Mouse (Mus musculus) fibroblast of lung, adult 2 months (primary cell): Measurements from ENCODE around the gene Dpep1.
"Not testable (repeated sequence)": the region's sequence is repeated elsewhere in the genome, so short reads cannot be mapped to it uniquely, and the experiment has no call there.

Experiments used
- DNase-seq: peaks from one replicate; pipeline ENCODE4 v3.0.0-alpha.2; 2011; ENCODE audit warnings: low read depth

Gene Dpep1

DNA sequence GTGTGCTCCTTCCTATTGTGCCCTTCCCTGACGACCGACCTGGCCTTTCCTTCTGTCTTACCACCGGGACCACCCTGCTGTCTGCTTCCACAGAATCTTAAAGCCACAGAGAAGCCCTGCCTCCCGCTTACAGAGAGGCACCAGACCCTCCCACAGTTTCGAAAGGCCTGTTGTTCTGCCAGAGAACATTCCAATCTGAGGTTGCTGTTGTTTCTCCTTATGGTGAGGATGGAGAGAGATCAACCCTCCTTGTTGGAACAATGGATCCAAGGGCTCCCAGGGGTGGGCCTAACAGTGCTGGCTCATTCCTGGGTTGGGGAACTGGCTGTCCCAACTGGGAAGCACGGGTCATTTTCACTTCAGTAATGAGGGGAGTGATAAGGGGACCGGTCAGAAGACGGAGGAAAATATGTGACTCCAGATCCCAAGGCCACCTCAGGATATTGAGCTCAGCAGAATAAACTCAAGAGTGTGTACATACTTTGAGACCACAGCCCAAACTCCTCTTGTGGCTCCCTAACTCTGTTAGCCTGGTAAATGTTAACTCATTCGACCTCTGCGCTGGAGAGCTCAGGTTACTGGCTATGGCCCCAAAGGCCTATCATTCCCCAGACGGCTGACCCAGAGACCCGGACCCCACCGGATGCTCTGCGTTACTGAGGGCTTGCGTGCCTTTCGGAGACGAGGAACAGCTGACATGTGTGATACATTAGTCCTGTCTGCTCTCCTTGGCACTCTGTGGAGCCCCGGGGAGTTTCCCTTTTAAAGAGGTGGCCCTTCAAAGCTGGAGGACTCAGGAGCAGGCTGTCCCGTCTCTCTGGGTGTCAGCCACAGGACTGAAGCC is at the start of gene Dpep1:
Gene Dpep1 (plus strand): TSS at position 677 of the 844 bp plus-strand sequence.
- DNase-seq: no peak

DNA sequence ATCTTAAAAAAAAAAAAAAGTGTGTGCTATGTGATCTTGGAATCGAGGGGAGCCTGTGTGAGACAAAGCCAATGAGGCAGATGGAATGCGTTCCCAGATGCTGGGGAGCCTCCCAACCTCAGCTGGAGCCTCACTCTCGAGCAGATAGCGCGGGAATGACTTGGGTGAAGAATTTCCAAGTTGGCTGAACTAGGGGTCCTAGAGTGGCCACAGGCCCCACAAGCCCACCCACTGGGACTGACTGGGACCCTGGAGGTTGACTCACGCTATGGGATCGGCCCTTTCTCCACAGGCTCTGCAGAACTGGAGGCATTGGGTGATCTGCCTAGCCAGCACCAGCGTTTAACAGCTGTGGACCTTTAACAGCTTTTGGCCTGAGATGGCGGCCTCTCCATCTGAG is 49.8 kb upstream of the Dpep1 start:
- no peak for DNase-seq

DNA sequence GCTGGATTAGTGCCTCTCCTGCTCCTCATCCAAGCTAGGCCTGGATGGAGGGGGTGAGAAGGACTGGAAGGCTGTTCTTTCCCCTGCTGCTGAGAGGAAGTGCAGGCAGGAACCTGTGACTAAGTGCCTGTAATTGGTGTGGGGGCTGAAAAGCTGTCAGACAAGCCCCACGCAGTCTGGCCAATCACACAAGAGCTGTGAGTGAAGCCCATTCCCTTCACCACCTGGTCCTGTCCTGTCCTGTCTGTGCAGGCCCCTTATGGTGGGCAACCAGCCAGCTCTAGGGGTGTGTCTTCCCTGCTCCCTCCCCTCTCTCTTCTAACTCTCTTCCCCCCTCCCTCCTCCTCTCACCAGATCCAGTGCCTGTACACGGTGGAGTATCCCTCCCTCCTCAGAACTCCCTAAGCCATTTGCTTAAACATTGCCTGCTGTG is 48.4 kb upstream of the Dpep1 start:
- DNase-seq: peak; percentile 72

DNA sequence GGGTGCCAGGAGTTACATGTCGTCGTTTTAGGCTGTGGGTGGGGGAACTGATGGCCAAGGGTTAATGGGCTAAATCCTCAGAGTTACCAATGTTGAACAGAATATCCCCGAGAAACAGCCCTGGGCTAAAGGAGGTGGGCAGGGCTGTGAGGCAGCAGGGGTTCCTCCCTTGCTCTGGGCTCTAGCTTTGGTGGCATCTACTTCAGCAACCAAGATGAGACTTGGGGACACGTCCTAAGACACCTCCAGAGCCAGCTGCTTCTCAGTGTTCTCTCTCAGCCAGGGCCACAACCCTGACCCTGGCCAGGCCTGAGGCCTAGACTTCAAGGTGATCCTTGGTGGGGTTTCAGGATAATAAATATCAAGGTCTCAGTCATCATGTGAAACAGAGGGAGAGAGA is 47.3 kb upstream of the Dpep1 start:
- DNase-seq: no peak

DNA sequence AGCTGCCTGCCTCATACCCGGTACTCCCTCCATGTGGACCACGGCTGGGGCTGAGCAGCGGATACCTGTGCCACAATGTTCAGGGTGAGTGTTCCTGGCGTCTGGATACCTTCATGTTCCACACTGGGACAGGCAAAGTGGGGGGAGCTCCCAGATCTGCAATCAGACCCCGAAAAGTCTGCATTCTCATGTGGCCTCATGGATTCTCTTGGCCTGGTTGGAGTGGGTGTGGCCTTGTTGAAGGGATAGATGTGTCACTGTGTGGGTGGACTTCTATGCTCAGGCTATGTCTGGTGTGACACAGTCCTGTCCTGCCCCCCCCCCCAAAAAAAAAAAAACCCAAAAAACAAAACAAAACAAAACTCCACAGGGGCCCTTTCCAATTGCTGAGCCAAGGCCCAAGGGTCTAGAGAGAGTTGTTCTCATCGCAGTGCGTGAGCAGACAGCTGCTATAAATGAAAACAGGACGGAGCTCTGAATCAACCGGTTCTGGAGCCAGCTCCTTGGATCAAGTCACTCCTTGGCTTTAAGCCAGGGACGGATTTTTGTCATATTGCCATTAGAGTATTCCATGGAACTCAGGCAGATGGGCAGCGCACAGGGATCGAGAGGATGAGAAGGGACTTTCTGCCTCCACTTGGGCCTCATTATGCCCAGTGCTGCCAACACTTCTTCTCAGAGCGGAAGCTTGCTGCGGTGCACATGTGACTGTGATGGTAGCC is 44.1 kb upstream of the Dpep1 start:
- peak; percentile 89 for DNase-seq

DNA sequence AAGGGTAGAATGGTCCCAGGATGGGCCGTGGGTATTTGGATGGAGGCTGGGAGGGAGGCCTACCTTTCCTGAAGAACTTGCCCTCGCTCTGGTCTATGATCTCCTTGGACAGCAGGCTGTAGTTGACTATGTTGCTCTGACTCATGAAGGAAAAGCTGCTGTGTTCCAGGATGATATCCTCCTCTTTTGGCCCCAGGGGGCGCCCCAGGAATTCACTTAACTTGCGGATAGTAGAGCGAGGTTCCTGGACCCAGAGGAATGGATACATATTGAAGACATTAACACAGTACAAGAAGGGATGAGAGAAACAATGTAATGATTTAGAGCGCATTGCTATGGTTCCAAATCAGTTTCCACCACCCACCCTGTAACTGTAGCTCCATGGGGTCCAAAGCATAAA is 40.8 kb upstream of the Dpep1 start:
- no peak for DNase-seq

DNA sequence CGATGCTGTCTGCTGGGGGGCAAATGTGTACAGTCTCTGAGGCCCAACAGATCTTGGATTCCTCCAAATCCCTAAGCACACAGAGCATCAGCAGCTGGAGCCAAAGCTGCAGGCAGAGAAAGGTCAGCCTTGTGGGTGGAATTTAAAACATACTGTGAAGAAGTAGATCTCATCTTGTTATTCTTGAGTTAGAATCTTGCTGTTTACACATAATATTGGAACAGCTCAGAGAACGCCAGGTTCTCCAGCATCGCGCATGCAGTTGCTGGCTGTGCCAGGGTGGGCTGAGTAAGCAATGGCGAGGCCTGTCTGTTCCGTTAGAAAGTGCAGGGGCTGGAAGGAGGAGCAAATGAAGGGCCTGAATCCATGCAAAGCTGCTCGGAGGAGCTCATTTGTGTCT is 39.7 kb upstream of the Dpep1 start:
- no peak for DNase-seq

DNA sequence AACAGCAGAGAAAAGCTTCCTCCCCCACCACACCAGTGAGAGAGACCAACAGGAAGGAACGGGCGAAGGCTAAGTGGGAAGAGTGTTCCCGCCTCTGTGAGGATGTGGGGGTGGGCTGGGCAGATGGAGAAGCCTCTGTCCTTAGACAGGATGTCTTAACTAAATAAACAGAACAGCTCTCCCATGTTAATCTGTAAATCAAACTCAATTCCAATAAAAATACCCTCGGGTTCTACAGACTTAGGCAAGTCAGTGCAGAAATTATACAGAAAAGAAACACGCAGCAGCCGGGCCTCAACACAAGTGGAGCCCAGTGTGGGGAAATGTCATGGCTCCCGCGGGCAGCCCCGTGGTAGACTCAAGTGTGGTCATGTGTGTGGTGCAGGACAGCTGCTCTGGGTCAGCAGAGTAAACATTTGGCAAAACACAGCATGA is 35.3 kb upstream of the Dpep1 start:
- no peak for DNase-seq

DNA sequence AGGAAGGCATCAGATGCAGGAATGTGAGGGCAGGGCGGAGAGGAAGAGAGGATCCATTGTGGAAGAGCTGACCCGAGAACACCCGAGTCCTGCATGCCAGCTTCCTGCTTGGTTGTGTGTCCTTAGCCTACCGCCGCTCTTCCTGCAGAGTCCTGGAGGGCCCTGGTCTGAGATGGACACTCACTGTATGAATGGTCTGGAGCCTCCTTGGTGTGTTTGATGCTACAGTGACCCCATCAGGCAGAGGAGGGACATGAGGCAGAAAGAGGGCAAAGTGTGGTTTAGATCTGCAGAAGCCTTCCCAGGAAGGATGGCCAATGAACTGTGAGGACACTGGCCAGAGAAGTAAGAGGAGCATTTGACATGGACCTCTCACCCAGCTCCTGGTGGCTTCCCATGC is 30.9 kb upstream of the Dpep1 start:
- no peak for DNase-seq

DNA sequence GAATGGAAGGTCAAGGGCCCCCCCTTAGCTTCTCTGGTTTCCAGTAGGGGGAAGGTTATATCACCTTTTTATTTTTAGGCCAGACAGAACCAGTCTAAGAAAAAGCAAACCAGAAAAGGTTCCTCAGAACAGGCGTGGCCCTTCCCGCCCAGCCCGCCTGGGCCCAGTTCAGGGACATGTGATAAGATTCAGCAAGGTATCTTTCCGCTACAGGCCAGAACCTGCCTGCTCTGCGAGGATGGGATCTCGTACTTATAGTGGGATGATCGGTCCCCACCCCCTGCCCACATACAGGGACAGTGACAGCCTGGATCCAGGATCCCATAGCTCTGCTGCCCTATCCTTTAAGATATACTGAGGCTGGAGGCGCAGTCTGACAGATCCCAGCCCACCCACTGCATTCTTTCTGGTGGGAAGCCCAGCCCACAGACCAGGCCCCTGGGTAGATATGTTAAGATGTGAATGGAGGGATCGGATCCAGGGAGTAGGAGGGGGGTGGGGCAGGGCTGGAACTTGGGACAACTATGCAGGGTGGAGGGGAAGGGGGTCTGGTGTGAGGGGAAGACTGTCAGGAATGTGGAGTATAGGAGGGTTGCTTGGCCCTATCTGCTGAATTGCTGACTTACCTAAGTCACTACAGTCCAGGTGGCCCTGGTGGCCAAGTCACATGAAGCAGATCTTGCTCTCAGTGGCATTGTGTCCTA is 29.8 kb upstream of the Dpep1 start:
- DNase-seq: no peak

DNA sequence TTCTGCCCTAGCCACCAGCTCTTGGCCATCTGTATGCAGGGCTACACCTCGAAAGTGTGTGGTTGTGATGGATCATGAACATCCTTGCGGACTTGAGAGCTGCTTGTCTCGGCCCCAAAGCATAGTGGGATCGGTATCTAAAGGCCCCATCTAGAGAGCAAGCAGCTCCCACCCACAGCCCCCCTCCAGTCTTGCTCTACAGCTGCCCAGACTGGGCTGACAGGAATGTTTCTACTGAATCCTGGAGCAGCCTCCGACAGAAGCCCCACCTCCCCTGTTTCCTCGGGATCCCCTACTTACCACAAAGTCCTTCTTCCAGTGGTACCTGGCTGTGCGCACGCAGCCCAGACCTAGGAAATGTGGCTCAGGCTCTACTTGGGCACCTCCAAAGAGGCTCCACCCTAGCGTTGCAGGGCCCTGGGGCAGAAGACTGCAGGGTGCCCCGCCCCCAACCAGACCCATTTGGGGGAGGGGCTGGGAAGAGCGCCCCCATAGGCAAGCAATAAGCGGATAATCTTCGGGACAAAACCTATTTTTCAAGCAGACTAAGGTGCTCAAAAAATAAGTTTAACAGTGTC is 28.1 kb upstream of the Dpep1 start, which contains the start of gene Sult5a1:
Gene Sult5a1 (minus strand): TSS at position 428 of the 578 bp plus-strand sequence.
- DNase-seq: no peak

DNA sequence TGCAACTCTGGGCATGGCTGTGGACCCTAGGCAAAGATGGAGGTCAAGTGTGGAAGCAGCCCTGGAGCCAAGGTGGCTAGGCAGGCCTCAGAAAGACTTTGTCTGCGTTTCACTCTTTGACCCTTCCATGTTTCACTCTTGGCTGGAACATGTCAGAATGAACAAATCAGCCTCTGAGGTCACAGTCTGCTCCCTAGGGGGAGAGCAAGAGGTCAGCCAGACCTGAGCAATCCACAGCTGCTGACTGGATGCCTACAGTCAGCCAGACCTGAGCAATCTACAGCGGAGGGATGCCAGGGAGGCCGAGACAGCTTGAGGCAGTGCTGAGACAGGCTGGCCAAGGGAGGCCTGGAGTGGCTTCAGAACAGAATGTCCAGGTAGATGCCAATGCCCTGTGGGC is 4.7 kb upstream of the Dpep1 start:
- DNase-seq: no peak

DNA sequence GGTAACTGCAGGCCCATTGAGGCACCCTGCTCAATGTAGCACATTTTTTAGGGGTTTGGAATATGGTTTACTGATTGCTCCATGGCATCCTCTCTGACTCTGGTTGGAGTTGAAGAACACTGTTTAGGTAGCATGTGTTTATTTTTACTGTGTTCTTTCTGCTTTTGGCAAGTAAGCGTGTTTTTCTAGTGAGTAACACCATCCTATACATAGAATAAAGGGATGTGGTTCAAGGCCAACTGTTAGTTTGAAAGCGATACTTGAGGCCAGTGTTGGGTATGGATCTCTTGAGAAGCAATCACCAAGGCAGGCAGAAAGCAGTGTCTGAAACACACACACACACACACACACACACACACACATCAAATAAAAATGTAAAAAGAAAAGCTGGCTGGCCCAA is 2.0 kb downstream of the Dpep1 start:
- no peak for DNase-seq

DNA sequence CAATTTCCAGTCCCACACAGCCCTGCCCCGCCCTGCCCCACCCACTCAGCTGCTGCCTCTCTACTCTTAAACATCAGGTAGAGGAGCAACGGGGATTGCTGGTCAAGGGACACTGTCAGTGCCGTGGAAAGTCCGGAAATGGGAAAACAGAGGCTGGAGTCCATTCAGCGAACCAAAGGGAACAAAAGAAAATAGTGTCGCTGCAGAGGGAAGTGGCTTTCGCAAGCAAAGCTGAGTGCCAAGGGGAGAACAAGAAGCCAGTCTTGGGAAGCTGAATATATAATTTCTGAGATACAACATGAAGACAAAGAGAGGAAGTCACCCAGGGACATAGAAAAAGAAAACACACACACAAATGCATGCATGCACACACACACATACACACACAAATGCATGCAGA is 2.8 kb downstream of the Dpep1 start:
- no peak for DNase-seq

DNA sequence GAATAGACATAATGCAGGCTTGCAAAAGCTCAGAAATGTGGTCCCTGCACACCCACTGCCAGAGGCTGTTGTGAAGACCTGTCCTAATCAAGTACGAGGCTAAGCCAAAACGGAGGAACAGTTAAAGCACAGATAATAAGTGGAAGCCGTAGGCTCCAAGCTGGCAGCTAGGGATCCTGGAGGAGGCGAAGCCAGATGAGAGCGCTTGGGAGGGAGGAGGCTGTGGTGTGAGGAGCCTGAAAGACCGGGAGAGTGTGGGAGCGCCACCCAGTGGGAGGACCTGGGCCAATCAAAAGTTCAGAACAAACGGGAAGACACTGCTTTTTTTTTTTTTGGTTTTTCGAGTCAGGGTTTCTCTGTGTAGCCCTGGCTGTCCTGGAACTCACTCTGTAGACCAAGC is 4.6 kb downstream of the Dpep1 start:
- peak; percentile 52 for DNase-seq

DNA sequence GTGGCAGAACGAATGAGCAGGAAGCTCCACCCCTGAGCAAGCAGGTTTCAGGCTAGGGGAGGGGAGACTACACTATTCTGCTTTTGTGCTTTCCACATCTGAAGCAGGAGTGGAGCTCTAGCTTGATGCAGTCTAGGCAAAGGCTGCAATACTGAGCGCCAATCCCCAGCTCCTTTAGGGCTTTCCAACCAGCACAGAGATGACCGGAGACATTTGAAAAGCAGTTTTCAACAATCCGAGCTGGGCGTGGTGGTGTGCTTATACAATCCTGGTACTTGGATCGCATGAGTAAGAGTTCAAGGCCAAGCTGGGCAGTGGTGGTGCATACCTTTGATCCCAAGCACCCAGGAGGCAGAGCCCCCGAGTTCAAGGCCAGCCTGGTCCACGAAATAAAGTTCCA is 5.9 kb downstream of the Dpep1 start:
- DNase-seq: no peak

DNA sequence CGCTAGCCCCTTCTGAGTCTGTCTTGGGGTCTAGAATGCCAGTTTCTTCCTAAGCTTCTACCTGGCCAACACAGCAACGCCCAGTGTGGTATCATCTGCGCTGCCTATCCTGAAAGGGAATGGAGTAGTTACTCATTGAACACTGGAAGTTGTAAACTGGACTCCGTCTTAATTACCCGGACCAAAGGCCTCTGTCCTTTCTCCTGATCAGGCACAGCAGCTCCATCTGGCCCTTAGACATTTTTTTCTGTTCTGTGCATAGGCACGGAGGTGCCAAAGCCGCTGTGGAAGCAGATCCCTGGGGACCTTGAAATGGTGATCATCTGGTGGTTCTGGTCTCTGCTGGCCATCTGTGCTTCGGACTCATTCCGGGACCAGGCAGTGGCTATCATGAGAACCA is 7.7 kb downstream of the Dpep1 start:
- no peak for DNase-seq

DNA sequence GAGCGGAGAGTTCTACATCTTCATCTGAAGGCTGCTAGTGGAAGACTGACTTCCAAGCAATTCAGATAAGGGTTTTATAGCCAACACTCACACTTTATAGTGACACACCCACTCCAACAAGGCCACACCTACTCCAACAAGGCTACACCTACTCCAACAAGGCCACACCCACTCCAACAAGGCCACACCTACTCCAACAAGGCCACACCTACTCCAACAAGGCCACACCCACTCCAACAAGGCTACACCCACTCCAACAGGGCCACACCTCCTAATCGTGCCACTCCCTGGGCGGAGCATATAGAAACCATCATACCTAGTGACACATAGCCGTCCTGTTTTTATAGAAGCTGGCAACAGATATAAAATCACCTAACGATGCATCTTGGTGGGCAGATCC is 11.0 kb downstream of the Dpep1 start:
- not testable (repeated sequence) for DNase-seq

DNA sequence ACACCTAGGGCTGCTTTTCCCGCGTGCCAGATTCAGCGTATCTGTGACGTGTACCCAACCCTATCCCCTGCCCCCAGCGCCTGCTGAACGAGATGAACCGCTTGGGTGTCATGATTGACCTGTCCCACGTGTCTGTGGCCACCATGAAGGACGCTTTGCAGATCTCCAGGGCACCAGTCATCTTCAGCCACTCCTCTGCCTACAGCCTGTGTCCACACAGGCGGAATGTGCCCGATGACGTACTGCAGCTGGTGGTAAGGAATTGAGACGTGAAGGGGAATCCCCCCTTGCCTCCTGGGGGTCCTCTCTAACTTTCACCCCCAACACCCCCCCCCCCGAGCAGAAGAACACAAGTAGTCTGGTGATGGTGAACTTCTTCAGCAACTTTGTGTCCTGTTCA is 13.8 kb downstream of the Dpep1 start:
- no peak for DNase-seq

DNA sequence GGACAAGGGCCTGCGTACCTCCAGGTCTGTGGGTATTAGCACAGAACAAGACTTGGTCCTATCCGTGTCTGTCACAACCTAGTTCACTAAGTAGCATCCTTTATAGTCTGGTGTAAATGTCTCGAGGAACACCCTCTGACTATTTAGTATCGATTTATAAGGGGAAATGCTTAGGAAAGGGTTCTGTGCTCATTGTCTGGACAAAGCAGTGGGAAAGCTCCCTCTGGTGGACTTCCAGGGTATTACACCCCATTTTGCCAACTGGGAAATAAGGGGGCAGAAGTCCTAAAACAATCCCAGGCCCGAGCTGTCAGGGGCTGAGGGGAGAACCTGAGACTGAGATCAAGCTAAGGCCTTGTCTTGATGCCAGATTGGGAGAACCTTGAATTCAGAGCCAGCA is 16.2 kb downstream of the Dpep1 start:
- DNase-seq: peak; percentile 33

DNA sequence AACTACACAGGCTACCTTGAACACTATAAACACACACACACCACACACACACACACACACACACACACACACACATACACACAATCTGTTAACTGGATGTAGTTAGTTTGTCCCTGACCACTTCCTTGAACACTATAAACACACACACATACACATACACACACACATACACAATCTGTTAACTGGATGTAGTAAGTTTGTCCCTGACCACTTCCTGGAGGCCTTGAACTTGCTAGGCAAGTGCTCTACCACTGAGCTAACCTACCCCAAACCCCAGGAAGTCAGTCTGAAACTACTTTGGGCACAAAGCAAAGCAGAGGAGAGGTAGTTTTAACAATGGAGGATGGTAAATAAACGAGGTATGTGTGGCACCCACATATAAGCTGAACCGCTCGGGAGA is 17.5 kb downstream of the Dpep1 start:
- DNase-seq: no peak

DNA sequence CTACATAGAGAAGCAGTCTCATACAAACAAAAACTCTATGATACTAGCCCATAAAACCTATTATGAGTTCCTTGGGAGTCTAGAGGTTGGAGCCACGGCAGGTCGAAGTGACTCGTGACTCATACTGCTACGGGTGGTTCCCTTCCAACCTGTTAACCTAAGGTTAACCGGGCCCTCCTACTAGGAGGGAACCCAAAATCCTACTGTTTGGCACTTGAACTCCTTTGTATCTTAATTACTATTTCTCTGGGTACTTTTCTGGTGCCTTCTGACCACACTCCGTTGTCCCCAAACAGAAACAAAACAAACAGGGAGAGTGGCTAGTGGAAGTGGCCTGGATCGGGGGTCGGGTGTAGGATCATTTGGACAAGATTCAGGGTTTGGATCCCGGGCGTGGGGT is 25.8 kb downstream of the Dpep1 start:
- no peak for DNase-seq
